Mouse (Mus musculus) small intestine, adult 2 months (tissue): ENCODE measurements around the gene Tk1.
"Not testable (repeated sequence)": the region's sequence is repeated elsewhere in the genome, so short reads cannot be mapped to it uniquely, and the experiment has no call there.

Experiments used
- CTCF ChIP-seq: fragments of 200-500 bp; IDR thresholded peaks from 2 replicates; pipeline ENCODE4 v1.5.1; 2012; ENCODE audit warnings: low read depth, mild to moderate bottlenecking, control low read depth, inconsistent platforms, low read length, moderate library complexity, mixed read lengths; ENCODE audit not compliant: insufficient replicate concordance, insufficient read length; ENCODE audit errors: extremely low read depth
- POLR2A ChIP-seq: fragments of 200-500 bp; IDR thresholded peaks from 2 replicates; pipeline ENCODE4 v1.6.1; 2012; ENCODE audit warnings: low read depth, mild to moderate bottlenecking, control low read depth, inconsistent platforms, low read length, moderate library complexity

DNA sequence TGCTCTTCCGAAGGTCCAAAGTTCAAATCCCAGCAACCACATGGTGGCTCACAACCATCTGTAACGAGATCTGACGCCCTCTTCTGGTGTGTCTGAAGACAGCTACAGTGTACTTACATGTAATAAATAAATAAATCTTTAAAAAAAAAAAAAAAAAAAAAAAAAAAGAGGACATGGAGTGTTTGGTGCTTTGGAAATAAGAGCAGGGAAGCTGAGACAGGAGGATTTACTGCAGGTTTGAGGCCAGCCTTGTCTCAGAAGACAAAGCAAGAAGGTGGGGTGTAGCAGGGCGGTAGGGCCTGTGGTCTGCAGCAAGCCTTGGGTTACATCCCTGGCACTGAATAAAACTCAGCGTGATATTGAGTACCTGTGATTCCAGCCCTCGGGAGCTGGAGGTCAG, 7.6 kb upstream of the Tk1 start:
- TF ChIP-seq POLR2A, CTCF: not testable (repeated sequence)
